Mouse (Mus musculus) cerebellum, adult (tissue): Measurements from ENCODE around the gene Aspm.
"Not testable (repeated sequence)": the region's sequence is repeated elsewhere in the genome, so short reads cannot be mapped to it uniquely, and the experiment has no call there.

Experiments used
- ATAC-seq: cut with Nextera tagmentation; 2 replicates; pipeline ENCODE4 v1.9.2; 2017; ENCODE audit warnings: mild to moderate bottlenecking, moderate library complexity, mixed read lengths; ENCODE audit not compliant: insufficient number of reproducible peaks, low FRiP score, low TSS enrichment

The Aspm gene

DNA sequence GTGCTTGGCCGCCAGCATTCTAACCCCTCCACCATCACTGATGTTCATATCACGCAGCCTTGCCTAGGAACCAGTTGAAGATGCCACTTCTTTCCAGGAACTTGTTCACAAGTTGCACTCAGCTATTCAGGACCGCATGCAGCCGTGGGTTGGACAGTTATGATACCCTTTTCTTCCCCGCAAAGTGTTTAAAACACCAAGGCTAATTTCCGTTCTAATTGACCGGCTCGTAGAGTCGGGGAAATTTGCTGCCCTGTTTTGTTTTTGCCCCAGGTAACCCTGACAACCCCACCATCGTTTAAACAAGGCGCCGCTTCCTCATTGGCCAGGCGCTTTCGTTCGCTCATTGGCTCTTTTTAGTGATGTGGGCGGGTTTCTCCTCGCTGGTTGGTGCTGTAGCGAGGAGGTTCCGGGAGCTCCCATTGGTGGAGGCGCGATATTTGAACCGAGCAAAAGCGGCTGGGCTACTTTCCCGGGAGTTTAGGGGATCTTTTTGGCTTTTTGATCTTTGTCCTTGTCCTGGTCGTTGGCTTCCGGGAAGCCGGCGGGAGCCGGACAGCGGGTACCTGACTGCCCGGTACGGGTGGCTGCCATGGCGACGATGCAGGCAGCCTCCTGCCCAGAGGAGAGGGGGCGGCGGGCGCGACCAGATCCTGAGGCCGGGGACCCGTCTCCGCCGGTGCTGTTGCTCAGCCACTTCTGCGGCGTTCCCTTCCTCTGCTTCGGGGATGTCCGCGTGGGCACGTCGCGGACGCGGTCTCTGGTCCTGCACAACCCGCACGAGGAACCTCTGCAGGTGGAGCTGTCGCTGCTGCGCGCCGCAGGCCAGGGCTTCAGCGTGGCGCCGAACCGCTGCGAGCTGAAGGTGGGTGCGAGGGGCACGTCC is at the start of gene Aspm:
Gene Aspm (plus strand): TSS at position 433 of the 886 bp plus-strand sequence.
- ATAC-seq, result peak; percentile 100

GRCm38 (mm10) chr1:139405766-139406165 is 48.8 kb upstream of the Aspm start:
- ATAC-seq, result no peak

GRCm38 (mm10) chr1:139407701-139408100 is 46.9 kb upstream of the Aspm start:
- ATAC-seq, result no peak

GRCm38 (mm10) chr1:139412365-139412764 is 42.2 kb upstream of the Aspm start:
- ATAC-seq, result not testable (repeated sequence)

GRCm38 (mm10) chr1:139413465-139413864 is 41.1 kb upstream of the Aspm start:
- ATAC-seq, result no peak

DNA sequence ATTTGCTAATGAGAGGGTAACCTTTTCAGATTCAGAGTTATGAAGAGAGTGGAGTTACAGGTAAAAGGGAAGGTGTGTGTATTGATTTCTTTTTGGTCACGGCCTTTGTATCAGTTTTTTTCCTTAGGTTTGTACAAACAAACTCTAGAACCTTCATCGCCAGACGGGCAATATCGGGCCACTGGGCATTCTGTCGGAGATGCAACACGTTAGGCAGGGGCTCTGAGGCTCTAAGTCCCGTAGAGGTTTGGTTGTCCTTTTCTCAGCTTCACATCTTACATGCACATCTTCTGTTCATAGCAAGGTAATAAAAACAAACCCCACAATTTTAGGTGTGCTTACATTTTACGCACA is 33.1 kb upstream of the Aspm start:
- peak; percentile 26 for ATAC-seq

- peak; percentile 94 for ATAC-seq
Measured at GRCm38 (mm10) chr1:139421875-139422791, 32.4 kb upstream of the Aspm start, which contains the start of gene Zbtb41. Gene Zbtb41, plus strand, starts transcription at chr1:139422288.

GRCm38 (mm10) chr1:139422941-139423340 is 31.6 kb upstream of the Aspm start:
- no peak for ATAC-seq

DNA sequence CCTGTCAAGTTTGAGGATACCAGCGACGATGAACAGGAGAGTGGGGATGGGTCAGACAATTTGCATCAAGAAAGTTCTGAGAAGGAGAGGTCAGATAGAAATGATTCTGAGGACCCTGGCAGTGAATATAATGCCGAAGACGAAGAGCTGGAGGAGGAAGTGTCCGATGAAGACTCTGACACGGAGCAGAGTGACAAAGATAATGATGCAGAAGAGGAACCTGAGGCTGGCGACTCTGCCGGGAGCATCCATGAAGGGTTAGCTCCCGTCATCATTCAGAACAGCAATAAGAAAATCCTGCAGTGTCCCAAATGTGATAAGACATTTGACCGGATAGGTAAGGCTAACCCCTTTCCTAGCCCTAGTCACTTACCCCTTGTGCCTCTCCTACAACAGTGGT is 30.6 kb upstream of the Aspm start:
- ATAC-seq, result no peak

DNA sequence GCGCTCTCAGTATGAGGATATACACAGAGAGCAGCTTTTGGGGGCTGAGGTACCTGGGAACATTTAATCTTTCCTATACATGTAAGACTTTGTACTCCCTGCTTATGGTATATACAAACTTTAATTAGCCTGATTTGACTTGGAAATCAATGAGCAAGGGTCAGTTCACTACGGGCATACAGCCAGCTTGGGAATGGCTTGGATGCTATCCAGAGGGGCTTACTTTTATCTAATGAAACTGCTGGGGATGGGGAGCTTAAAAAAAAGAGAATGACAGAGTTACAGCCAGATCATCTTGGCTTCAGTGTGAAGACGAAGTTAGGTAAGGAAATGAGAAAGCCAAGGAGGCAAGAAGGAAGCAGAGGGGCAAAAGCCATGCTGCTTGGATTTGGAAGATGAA is 29.6 kb upstream of the Aspm start:
- ATAC-seq, result no peak

- no peak for ATAC-seq
Measured at GRCm38 (mm10) chr1:139438373-139438772, 16.2 kb upstream of the Aspm start.

DNA sequence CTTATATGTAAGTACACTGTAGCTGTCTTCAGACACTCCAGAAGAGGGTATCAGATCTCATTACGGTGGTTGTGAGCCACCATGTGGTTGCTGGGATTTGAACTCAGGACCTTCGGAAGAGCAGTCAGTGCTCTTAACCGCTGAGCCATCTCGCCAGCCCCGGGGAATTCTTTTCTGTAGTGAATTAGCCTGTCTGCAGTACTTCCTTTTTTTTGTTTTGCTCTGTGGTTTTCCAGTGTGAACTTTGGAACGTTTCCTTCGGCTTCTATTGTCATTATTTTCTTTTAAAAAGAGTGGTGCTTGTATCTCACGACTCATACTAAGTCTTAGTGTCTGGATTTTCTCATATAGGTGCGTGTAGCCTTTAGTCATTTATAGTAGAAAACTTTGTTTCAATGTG is 11.5 kb upstream of the Aspm start:
- not testable (repeated sequence) for ATAC-seq

DNA sequence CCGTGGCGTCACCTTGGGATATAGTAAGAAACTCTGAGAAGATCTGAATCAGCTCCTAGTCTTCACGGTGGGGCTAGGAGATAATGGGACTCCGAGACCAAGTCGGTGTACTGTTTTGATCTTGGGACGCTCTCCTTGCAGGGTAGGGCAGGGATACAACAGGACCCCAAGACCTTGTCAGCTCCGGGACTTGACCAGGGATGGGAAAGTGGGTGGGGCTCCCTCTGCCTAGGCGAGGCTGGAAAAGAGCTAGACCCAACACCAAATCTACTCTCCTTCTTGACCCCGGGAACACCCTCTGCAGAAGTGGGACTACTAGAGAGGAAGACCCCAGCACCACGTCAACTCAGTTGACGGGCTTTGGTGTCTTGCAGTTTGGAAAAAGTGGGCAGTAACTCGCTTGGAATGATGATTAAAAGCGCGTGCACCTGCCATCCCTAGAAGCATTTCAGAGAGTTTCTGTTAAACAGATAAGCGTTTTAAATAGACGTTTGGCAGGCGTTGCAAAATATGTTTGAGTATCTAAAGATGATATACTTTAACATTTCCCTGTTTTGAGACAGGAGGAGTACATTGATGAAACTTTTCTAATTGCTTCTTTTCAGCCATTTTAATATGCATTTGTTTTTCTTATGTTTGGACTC is 776 bp downstream of the Aspm start:
- ATAC-seq, result peak; percentile 41

DNA sequence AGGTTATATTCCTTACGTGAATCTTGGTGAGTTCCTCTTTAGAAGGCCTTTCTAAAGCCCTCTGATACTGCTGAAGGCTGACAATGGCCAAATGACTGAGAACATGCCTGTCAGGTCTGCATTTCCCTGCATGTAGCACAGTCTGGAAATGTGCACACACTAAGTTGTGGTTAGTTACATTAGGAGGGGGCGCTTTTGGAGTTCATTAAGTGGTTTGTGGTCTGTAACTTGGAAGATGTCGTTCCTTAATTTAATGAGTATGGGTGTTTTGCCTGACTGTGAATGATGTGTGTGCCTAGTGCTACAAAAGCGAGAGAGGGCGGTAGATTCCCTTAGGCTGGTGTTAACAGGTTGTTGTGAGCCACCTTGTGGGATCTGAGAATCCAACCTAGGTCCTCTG is 6.2 kb downstream of the Aspm start:
- no peak for ATAC-seq

GRCm38 (mm10) chr1:139465936-139466335 is 11.4 kb downstream of the Aspm start:
- ATAC-seq, result peak; percentile 36; the same call in 1 of the 2 replicates

DNA sequence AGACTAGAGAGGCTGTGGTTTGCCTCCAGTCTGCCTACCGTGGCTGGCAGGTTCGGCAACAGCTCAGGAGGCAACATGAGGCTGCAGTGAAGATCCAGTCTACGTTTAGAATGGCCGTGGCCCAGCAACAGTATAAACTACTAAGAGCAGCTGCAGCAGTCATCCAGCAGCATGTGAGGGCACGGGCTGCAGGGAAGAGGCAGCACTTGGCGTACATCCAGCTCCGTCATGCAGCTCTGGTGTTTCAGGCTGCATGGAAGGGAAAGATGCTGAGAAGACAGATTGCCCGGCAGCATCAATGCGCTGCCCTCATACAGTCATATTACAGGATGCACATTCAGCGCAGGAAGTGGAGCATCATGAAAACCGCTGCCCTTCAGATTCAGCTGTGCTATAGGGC is 24.3 kb downstream of the Aspm start:
- ATAC-seq, result no peak

DNA sequence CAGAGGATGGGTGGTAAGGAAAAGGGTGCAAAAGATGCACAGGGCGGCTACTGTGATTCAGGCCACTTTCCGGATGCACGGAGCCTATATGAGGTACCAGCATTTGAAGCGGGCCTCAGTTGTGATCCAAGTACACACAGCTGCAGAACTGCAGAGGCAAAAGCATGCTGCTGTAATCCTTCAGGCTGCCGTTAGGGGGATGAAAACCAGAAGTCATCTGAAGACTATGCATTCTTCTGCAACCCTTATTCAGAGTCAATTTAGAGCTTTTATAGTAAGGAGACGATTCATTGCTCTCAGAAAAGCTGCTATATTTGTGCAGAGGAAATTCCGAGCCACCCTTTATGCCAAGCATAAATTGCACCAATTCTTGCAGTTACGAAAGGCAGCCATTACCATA is 25.7 kb downstream of the Aspm start:
- ATAC-seq, result no peak

- no peak for ATAC-seq
Measured at GRCm38 (mm10) chr1:139481146-139481545, 26.6 kb downstream of the Aspm start.

DNA sequence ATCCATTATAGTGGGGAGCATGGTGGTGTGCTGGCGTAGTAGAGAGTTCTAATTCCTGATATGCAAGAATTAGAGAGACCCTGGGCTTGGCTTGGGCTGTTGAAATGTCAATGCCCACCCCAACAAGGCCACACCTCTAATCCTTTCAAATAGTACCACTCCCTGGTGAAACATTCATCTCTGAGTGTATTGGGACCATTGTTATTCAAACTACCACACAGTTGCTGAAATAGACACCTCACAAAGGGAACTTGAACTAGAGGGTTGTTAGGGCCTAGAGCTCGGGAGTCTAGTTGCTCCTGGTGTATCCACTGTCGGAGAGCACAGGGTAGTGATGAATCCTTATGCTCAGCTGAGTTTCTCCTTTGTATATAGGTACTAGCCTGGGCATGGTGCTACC is 40.1 kb downstream of the Aspm start:
- ATAC-seq, result no peak

GRCm38 (mm10) chr1:139495408-139495807 is 40.8 kb downstream of the Aspm start:
- ATAC-seq, result no peak

DNA sequence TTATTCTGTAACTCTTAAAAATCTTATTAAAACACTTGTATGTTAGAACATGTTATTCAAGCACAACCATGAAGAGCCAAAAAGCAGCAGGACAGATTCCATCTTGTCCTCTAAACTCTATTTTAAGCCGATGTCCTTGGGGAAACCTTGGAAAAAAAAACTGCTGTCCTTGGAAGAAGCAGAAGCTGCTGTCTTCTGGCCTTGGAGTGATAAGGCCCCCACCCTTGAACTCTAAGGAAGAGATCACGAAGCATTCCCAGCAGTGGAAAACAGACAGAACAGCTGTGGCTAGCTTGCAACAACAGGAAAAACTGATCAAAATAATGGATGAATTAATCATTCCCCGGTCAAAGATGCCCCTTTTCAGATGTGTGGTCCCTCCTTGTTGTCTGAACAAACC is 41.6 kb downstream of the Aspm start:
- ATAC-seq, result no peak
